29 mouse cellular contexts compared by ENCODE assay signal in the genomic region with DNA sequence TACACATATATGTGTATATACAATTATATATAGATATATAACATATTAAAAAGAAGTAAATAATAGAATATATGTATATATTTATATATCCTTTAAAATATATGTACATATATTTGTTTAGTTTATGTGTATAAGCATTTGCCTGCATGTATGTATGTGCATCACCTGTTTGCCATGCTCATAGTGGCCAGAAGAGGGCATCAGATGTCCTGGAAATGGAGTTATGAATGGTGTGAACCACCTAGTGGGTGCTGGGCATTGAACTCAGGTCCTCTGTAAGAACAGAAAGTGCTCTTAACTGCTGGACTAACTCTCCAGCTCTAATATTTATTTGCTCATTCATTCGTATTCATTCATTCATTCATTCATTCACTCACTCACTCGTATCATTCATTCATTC. TPM values are rescaled to one million over a fixed set of nuclear protein-coding genes. Genes with fewer than 3 reads are reported as not detected.
"Had no signal": no experiment of that assay in that cellular context is flagged by ENCODE, and none has a peak within 500 bp of the region (broad histone marks: within the 10 kb centered on the region; RNA-seq: fewer than 3 reads in every experiment).

No protein-coding gene starts in this region.

- H3K36me3 ChIP-seq: limb, embryonic 10.5 days; limb, embryonic 13.5 days; liver, embryonic 12.5 days; liver, embryonic 15.5 days; midbrain, embryonic 10.5 days; neural tube, embryonic 13.5 days; stomach, embryonic 15.5 days had no signal

- H3K4me3 ChIP-seq: layer of hippocampus, adult 2 months; limb, embryonic 10.5 days; limb, embryonic 13.5 days; liver, embryonic 12.5 days; liver, embryonic 15.5 days; midbrain, embryonic 10.5 days; neural tube, embryonic 13.5 days; stomach, embryonic 15.5 days had no signal

- ATAC-seq: liver, embryonic 12.5 days had no signal

- H3K4me2 ChIP-seq: limb, embryonic 13.5 days; liver, embryonic 12.5 days; liver, embryonic 15.5 days; lung, embryonic 14.5 days; neural tube, embryonic 13.5 days; stomach, embryonic 15.5 days had no signal

- DNase-seq: kidney, adult 2 months; kidney, postnatal 25 days; layer of hippocampus, adult 9-11 months; liver; lung, embryonic 14.5 days; lung, postnatal 10 days; lung, postnatal 36 days; midbrain, embryonic 14.5 days; retina, postnatal 1 day; right cerebral cortex, postnatal 25 days; spleen, adult 18-20 months; thymus, adult 18-20 months; thymus, postnatal 4 days had no signal

- H3K9ac ChIP-seq: limb, embryonic 13.5 days; liver, embryonic 12.5 days; liver, embryonic 15.5 days; lung, embryonic 14.5 days; neural tube, embryonic 13.5 days; stomach, embryonic 15.5 days had no signal

- H3K4me1 ChIP-seq: liver, embryonic 12.5 days; megakaryocyte, embryonic 14.5 days had no signal

- H3K9me3 ChIP-seq: limb, embryonic 10.5 days; liver, embryonic 12.5 days; liver, embryonic 15.5 days; midbrain, embryonic 10.5 days; neural tube, embryonic 13.5 days; stomach, embryonic 15.5 days had no signal

- H3K27ac ChIP-seq: kidney, postnatal 0 days; layer of hippocampus, adult 2 months; limb, embryonic 10.5 days; limb, embryonic 13.5 days; liver, embryonic 12.5 days; liver, embryonic 15.5 days; midbrain, embryonic 10.5 days; neural tube, embryonic 13.5 days; stomach, embryonic 15.5 days had no signal

RNA-seq across cellular contexts. Expression of a gene that starts 15.6 kb away (rescaled TPM):
- total RNA-seq: layer of hippocampus, adult 2 months; layer of hippocampus, postnatal 25 days; left cerebral cortex, adult 18-20 months; left cerebral cortex, postnatal 25 days; neutrophil, adult 5-6 weeks had no signal
- polyA plus RNA-seq: kidney, adult 2 months; kidney, embryonic 14.5 days; kidney, postnatal 0 days; large intestine, adult 2 months; limb, embryonic 10.5 days; limb, embryonic 13.5 days; liver, embryonic 12.5 days; liver, embryonic 15.5 days; lung, embryonic 14.5 days; midbrain, embryonic 10.5 days; midbrain, embryonic 14.5 days; neural tube, embryonic 13.5 days; stomach, embryonic 15.5 days had no signal

RNA-seq across cellular contexts. Expression of a gene that starts 35.5 kb away (rescaled TPM):
- total RNA-seq: layer of hippocampus, adult 2 months; layer of hippocampus, postnatal 25 days; left cerebral cortex, adult 18-20 months; left cerebral cortex, postnatal 25 days; neutrophil, adult 5-6 weeks had no signal
- polyA plus RNA-seq: kidney, adult 2 months; kidney, embryonic 14.5 days; kidney, postnatal 0 days; large intestine, adult 2 months; limb, embryonic 10.5 days; limb, embryonic 13.5 days; liver, embryonic 12.5 days; liver, embryonic 15.5 days; lung, embryonic 14.5 days; midbrain, embryonic 10.5 days; midbrain, embryonic 14.5 days; neural tube, embryonic 13.5 days; stomach, embryonic 15.5 days had no signal
